Mouse (Mus musculus): Measurements from ENCODE around the gene Stx17.

GRCm38 (mm10) chr4:48100217-48100616, 24.5 kb upstream of the Stx17 start:
- no peak for TF ChIP-seq CTCF (IDR thresholded peaks at IDR 0.05; ENCODE audit: control insufficient read depth, insufficient read depth, low read length)
- TF ChIP-seq POLR2A (IDR thresholded peaks at IDR 0.05; ENCODE audit: borderline replicate concordance, control insufficient read depth, low read depth, low read length), result no peak

All from bone marrow, adult 2 months (tissue).